Mouse (Mus musculus): ENCODE data around the gene Iqgap1.
"Not testable (repeated sequence)": the region's sequence is repeated elsewhere in the genome, so short reads cannot be mapped to it uniquely, and the experiment has no call there.

The Iqgap1 gene

DNA sequence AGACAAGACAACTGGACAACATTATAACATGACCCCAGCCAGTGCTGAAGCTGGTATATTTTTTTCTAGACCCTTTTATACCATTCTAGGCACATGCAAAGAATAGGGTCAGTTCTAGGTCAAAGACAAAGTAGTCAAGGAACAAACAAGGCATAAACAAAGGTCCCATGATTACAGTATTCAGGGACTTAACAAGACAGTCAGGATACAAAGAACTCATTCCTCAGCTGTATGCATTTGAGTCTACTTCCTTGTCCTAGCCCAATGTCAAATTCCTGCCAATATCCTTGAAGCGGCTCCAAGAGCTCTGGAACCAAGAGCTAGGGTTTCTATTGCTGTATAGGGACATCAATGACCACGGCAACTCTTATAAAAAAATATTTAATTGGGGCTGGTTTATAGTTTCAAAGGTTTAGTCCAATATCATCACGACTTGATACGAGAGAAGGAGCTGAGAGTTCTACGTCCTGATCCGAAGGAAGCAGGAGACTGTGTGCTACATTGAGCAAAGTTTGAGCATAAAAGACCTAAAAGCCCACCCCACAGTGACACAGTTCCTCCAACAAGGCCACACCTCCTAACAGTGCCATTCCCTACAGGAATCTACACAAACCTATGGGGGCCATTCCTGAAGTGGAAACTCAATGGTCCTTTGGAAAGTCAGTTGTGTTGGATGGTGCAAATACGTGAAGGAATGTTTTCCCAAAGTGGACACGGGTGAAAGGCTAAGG is 18.3 kb upstream of the Iqgap1 start:
- no peak for DNase-seq (ENCODE audit: low read depth, low spot score)

GRCm38 (mm10) chr7:80843176-80843575 is 17.4 kb upstream of the Iqgap1 start:
- peak; percentile 78 for DNase-seq (ENCODE audit: low read depth, low spot score)

- no peak for DNase-seq (ENCODE audit: low read depth, low spot score)
These were observed 16.4 kb upstream of the Iqgap1 start for GRCm38 (mm10) chr7:80842132-80842531.

DNA sequence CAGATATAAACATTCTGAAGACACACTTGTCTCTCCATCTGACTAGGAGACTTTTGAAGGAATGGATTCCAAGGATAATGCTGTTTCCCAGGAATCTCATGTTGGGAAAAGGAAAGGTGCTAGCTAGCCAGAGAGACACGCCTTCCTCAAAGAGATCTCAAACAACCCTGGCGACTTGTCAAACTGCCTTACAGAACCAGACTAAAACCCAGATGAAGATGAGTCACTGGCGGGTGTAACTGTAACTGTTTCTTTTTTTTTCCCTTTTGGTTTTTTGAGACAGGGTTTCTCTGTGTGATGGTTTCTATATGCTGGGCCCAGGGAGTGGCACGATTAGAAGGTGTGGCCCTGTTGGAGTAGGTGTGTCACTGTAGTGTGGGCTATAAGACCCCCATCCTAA is 15.2 kb upstream of the Iqgap1 start:
- peak; percentile 93 for DNase-seq (ENCODE audit: low read depth, low spot score)

- no peak for DNase-seq (ENCODE audit: low read depth, low spot score)
These were observed 14.5 kb upstream of the Iqgap1 start for GRCm38 (mm10) chr7:80840241-80840640.

GRCm38 (mm10) chr7:80839755-80840154 is 14.0 kb upstream of the Iqgap1 start:
- no peak for DNase-seq (ENCODE audit: low read depth, low spot score)

DNA sequence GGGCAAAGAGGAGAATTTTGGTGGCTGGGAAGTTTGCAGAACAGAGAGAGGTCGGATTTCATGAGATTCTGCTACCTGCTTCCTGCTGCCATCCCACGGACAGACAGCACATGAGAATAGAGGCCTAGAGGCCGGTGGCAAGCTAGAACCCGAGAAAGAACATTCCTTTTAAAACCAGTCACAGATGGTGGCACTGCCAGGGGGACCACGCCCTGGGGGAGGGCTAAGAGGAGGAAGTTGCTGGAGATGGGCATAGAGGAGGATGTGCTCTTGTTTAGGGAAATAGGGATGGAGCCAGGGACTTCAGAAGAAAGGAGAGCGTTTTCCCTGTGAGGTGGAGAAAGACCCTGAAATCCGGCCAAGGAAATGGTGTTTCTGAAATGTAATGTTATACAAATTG is 12.5 kb upstream of the Iqgap1 start:
- peak; percentile 82 for DNase-seq (ENCODE audit: low read depth, low spot score)

- DNase-seq (ENCODE audit: low read depth, low spot score), result peak; percentile 96
These were observed 12.0 kb upstream of the Iqgap1 start for GRCm38 (mm10) chr7:80837736-80838135.

- peak; percentile 79 for DNase-seq (ENCODE audit: low read depth, low spot score)
These were observed 10.3 kb upstream of the Iqgap1 start for GRCm38 (mm10) chr7:80835984-80836652.

DNA sequence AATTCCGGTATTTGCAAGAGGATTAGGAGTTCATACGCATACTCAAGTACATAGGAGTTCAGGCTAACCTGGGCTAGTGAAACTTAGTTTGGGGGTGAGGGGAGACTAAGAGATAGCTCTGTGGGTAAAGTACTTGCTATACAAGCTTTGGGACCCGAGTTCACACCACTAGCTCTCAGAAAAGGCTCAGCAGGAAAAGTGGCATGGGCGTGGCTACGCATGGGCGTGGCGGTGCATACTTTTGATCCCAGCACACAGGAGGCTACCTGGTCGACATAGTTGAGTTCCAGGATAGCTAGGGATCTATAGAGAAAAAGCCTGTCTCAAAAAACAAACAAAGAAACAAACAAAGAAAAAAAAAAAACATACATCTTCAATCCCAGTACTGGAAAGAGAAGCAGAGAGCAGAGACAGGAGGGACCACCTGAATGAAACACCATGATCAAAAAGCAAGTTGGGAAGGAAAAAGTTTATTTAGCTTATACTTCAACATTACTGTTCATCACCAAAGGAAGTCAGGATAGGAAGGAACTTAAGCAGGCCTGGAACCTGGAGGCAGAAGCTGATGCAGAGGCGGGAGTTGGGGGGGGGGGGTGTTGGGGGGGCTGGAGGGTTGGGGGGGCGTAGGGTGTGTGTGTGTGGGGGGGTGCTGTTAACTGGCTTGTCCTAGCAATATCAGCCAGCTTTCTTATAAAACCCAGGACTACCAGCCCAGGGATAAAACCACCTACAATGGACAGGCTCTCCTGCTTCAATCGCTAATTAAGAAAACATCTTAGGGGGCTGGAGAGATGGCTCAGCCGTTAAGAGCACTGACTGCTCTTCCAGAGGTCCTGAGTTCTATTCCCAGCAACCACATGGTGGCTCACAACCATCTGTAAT is 8.1 kb upstream of the Iqgap1 start:
- no peak for DNase-seq (ENCODE audit: low read depth, low spot score)

- not testable (repeated sequence) for DNase-seq (ENCODE audit: low read depth, low spot score)
These were observed 7.3 kb upstream of the Iqgap1 start for GRCm38 (mm10) chr7:80832996-80833650.

GRCm38 (mm10) chr7:80832191-80832590 is 6.4 kb upstream of the Iqgap1 start:
- no peak for DNase-seq (ENCODE audit: low read depth, low spot score)

- DNase-seq (ENCODE audit: low read depth, low spot score), result no peak
These were observed 4.5 kb upstream of the Iqgap1 start for GRCm38 (mm10) chr7:80830193-80830803.

DNA sequence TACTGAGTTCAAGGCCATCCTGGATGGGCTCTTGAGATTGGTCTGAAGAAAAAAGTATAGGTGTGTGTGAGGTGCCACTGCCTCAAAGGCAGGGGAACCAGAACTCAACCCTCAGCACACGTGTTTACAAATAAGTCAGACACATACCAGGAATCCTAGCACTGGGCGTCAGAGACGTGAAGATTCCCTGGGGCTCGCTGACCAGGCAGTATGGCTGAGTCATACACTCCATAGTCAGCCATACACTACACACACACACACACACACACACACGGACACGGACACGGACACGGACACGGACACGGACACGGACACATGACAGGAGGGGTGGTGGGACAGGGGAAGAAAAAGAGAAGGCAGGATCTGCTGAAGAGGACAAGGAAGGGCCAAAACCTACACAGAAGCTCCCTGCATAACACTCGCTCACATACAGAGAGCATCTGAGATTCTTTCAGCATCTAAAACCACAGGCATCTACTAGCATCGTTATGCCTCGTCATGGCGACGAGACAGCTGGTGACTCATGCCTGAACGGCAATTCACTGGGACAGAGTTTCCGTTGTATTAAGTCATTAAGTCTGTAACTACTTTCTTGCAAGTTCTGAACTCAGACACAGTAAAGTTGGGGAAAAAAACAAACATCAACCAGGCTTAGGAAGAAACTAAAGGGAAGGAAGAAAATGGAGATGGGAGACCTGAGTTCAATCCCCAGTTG is 2.5 kb upstream of the Iqgap1 start:
- DNase-seq (ENCODE audit: low read depth, low spot score), result peak; percentile 96

DNA sequence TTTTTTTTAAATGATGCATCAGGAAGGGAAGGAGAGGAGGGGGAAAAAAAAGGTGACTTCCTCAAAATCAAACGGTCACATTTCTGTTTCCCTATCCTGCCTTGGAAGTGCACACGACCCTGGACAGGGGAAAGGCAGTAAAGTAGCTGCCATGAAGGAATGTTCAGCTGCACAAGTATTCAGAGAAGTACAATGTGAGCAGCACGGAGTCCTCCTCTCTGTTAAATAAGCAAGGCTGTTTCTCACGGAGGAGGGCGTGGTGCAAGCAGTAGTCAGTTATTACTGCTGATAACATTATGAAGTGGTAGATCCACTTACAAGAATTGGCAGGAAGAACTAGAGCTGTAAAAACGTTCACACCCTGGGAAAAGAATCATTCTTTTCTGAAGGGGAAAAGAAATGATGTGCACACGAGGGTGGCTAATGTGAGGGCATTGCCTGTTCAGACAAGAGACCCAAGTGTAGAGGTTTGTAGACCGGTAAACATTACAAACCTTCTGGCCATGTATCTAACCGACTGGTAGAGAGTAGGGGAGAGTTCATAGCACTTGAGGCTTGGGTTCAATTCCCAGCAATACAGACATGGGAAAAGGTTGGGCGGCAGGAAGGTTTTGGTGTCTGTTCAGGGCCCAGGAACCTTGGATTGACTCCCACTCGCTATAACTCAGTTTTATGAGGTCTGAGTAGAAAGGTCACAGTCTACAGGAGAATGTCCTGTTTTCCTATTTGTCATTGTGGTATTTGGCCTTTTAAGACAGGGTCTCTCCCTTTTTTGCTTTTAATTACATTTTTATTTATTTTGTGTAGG is 1.7 kb downstream of the Iqgap1 start:
- DNase-seq (ENCODE audit: low read depth, low spot score), result peak; percentile 10

GRCm38 (mm10) chr7:80823267-80823666 is 2.5 kb downstream of the Iqgap1 start:
- no peak for DNase-seq (ENCODE audit: low read depth, low spot score)

- DNase-seq (ENCODE audit: low read depth, low spot score), result no peak
These were observed 4.9 kb downstream of the Iqgap1 start for GRCm38 (mm10) chr7:80820838-80821237.

DNA sequence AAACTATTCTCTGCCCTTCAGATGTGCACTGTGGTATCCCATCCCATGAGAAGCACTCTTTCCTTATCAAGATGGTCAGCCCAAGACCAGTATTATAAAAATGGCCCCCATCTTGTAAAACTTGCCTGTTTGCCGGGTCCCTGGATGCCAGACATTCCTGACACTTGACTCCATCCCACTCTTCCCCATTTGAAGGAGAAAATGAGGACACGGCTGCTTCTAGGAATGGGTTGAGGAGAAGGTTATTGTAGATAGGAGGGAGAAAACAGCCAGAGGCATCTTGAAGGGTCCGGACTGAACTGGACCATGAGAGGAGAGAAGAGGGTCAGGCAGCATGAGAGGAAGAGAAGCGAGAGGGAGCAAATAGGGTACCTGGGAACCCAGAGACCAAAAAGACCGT is 9.1 kb downstream of the Iqgap1 start:
- DNase-seq (ENCODE audit: low read depth, low spot score), result no peak

GRCm38 (mm10) chr7:80813397-80813796 is 12.4 kb downstream of the Iqgap1 start:
- no peak for DNase-seq (ENCODE audit: low read depth, low spot score)

GRCm38 (mm10) chr7:80806331-80806730 is 19.4 kb downstream of the Iqgap1 start:
- no peak for DNase-seq (ENCODE audit: low read depth, low spot score)

Data from 3T3-L1 (cell line).